Mouse (Mus musculus) heart, adult 2 months (tissue): Measurements from ENCODE around the gene Ltbr. TPM values are rescaled to one million over a fixed set of nuclear protein-coding genes. Genes with fewer than 3 reads are reported as not detected.

Source experiments
- DNase-seq, 2 experiments: peaks; one replicate each; pipeline ENCODE4 v3.0.0; 2021
- H3K27ac ChIP-seq: fragments of 200-600 bp; 2 replicates; pipeline ENCODE4 v1.8.1; 2022
- H3K27me3 ChIP-seq: fragments of 200-500 bp; 2 replicates; pipeline ENCODE4 v1.6.1; 2012; ENCODE audit warnings: mild to moderate bottlenecking, low read length, inconsistent platforms, mixed read lengths; ENCODE audit not compliant: control insufficient read depth, insufficient read depth
- H3K36me3 ChIP-seq: fragments of 200-500 bp; 2 replicates; pipeline ENCODE4 v1.6.1; 2012; ENCODE audit warnings: low read length, inconsistent platforms; ENCODE audit not compliant: control insufficient read depth, insufficient read depth
- H3K4me1 ChIP-seq: fragments of 200-500 bp; 2 replicates; pipeline ENCODE4 v1.6.1; 2011; ENCODE audit warnings: low read length; ENCODE audit not compliant: control insufficient read depth, insufficient read depth
- H3K4me3 ChIP-seq: fragments of 200-600 bp; 2 replicates; pipeline ENCODE4 v1.8.1; 2022
- H3K79me2 ChIP-seq: fragments of 200-500 bp; replicated peaks from 2 replicates; pipeline ENCODE4 v1.6.1; 2012; ENCODE audit warnings: mild to moderate bottlenecking, inconsistent platforms, low read length, moderate library complexity, mixed read lengths; ENCODE audit not compliant: control insufficient read depth, insufficient read depth
- H3K9ac ChIP-seq: fragments of 200-500 bp; 2 replicates; pipeline ENCODE4 v1.6.1; 2012; ENCODE audit warnings: low read depth, mild to moderate bottlenecking, control low read depth, inconsistent platforms, low read length, mixed read lengths
- CTCF ChIP-seq: fragments of 200-600 bp; IDR thresholded peaks from 2 replicates; pipeline ENCODE4 v1.8.1; 2022; ENCODE audit warnings: antibody characterized with exemption, mild to moderate bottlenecking, moderate library complexity
- EP300 ChIP-seq: fragments of 200-500 bp; IDR thresholded peaks from 2 replicates; pipeline ENCODE4 v1.6.1; 2011; ENCODE audit warnings: low read depth, low read length, control low read depth; ENCODE audit not compliant: insufficient read depth
- POLR2A ChIP-seq: fragments of 200-500 bp; IDR thresholded peaks from 2 replicates; pipeline ENCODE4 v1.6.1; 2011; ENCODE audit warnings: mild to moderate bottlenecking, low read depth, low read length, control low read depth; ENCODE audit not compliant: insufficient read depth
- WGBS: fragments of 180-500 bp; shearing (Covaris S2); methylation state at CpG from one replicate; pipeline ENCODE4 v1.1.7; 2018; 5-methylcytosine and 5-hydroxymethylcytosine counted together
- intact Hi-C: fragments of 180-260 bp; cut with DNase I; formaldehyde crosslinking; loops from one replicate; pipeline ENCODE4 v1.15.1; 2025
- polyA plus RNA-seq: library from polyadenylated mRNA; depleted of rRNA; stranded (reverse); fragments of >200 nt; gene quantifications from 2 replicates; pipeline ENCODE4 v1.2.3, GENCODE M21; 2012
- total RNA-seq, 2 experiments: library from RNA; stranded (reverse); gene quantifications; 2 replicates each; pipeline ENCODE4 v1.2.3; 2021

Gene Ltbr
- total and polyA plus RNA-seq, 3 experiments: 28.2 to 36.5 (median 28.8) TPM

- no peaks in the 10 kb centered on the region for H3K36me3 ChIP-seq
- no peaks in the 10 kb centered on the region for H3K27me3 ChIP-seq
- TF ChIP-seq CTCF (no peak), POLR2A (no peak), EP300 (no peak)
- no peak for DNase-seq
- no peak overlapping the region for H3K27ac ChIP-seq
- 64% methylated on average over 5 of the region's 5 CpGs for WGBS
- H3K9ac ChIP-seq: no peak overlapping the region
- no peak overlapping the region for H3K4me3 ChIP-seq
- H3K79me2 ChIP-seq: no peaks in the 10 kb centered on the region
- H3K4me1 ChIP-seq: no peaks in the 10 kb centered on the region
- intact Hi-C loops: no loop called here
Measured at GRCm38 (mm10) chr6:125297149-125297820, 16.4 kb downstream of the Ltbr start.

DNA sequence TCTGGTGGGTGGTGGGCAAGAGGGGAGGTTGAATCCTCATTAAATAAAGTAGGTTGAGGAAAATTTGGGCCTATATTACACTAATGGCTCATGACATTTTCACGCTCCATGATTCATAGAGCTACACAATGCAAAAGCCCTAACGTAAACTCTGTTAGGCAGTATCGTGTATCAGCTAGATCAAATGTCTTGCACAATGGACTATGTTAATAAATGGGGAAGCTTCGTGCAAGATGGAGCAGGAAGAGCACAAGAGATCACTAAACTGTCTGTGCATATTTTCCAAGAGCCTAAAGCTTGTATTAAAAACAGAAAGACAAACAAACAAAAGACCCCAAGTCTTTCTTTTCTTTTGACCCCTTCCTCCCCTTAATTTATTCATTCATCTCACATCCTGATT, 19.6 kb downstream of the Ltbr start:
- Histone ChIP-seq H3K27ac (no peak overlapping the region), H3K36me3 (no peaks in the 10 kb centered on the region), H3K79me2 (no peaks in the 10 kb centered on the region), H3K9ac (no peak overlapping the region), H3K4me3 (no peak overlapping the region), H3K4me1 (no peaks in the 10 kb centered on the region), H3K27me3 (no peaks in the 10 kb centered on the region)
- TF ChIP-seq CTCF (no peak), POLR2A (no peak), EP300 (no peak)
- no peak for DNase-seq
- 91% methylated on average over 4 of the region's 4 CpGs for WGBS
- intact Hi-C loops: no loop called here

DNA sequence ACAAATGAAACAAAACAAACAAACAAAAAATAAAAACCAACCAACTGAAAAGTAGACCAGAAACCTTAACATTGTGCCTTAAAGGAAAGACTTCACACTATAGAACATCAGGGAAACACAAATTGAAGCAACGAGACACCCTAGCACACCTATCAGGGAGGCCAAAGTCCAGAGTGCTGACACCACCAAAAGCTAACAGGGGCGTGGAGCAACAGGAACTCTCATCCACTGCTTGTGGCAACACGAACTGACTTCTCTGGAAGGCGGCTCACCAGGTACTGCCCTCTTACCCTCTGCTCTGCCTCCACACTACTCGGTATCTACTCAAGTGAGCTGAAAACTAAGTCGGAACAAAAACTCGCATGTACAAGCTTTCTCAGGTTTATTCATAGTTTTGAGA, 21.4 kb downstream of the Ltbr start:
- Histone ChIP-seq H3K36me3 (no peaks in the 10 kb centered on the region), H3K4me3 (no peak overlapping the region), H3K4me1 (no peaks in the 10 kb centered on the region), H3K27me3 (no peaks in the 10 kb centered on the region), H3K27ac (no peak overlapping the region), H3K9ac (no peak overlapping the region), H3K79me2 (no peaks in the 10 kb centered on the region)
- no peak for DNase-seq
- TF ChIP-seq CTCF (no peak), POLR2A (no peak), EP300 (no peak)
- intact Hi-C loops: no loop called here
- WGBS: 90% methylated on average over 7 of the region's 7 CpGs

- Histone ChIP-seq H3K79me2 (no peaks in the 10 kb centered on the region), H3K27me3 (no peaks in the 10 kb centered on the region), H3K9ac (no peak overlapping the region), H3K27ac (no peak overlapping the region), H3K36me3 (no peaks in the 10 kb centered on the region), H3K4me1 (no peaks in the 10 kb centered on the region), H3K4me3 (no peak overlapping the region)
- intact Hi-C loops: no loop called here
- DNase-seq: no peak
- 46% methylated on average over 4 of the region's 4 CpGs for WGBS
- TF ChIP-seq CTCF: no peak
- TF ChIP-seq EP300: no peak
- no peak for TF ChIP-seq POLR2A
Measured at GRCm38 (mm10) chr6:125291329-125291728, 22.4 kb downstream of the Ltbr start.

DNA sequence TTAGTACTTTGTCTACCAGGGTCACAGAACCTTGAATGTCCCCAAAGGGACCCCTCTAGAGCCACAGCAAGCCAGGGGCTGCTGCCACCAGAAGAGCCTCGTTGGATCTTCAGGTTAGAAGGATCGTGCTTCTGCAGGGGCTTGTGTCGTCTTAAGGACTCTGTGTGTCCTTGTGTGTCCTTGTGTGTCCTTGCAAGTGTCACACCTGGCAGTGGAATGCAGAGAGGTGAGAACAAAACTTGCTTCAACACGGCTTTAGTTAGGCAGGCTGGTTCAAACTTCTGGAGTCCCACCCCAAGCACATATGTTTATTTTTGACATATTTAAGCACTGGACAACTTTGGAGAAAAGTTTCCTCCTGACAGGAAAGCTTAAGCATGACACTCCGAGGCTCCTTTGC, 25.0 kb downstream of the Ltbr start:
- TF ChIP-seq EP300 (no peak), CTCF (no peak), POLR2A (no peak)
- intact Hi-C loops: no loop called here
- Histone ChIP-seq H3K79me2 (no peaks in the 10 kb centered on the region), H3K9ac (no peak overlapping the region), H3K4me3 (no peak overlapping the region), H3K27me3 (no peaks in the 10 kb centered on the region), H3K27ac (no peak overlapping the region), H3K4me1 (no peaks in the 10 kb centered on the region), H3K36me3 (no peaks in the 10 kb centered on the region)
- WGBS: 75% methylated on average over 5 of the region's 5 CpGs
- no peak for DNase-seq

GRCm38 (mm10) chr6:125286944-125287343, 26.7 kb downstream of the Ltbr start:
- intact Hi-C loops: no loop called here
- TF ChIP-seq EP300 (no peak), POLR2A (no peak), CTCF (no peak)
- H3K36me3 ChIP-seq: no peaks in the 10 kb centered on the region
- no peak for DNase-seq
- H3K27me3 ChIP-seq: no peaks in the 10 kb centered on the region
- H3K79me2 ChIP-seq: no peaks in the 10 kb centered on the region
- H3K9ac ChIP-seq: no peak overlapping the region
- no peaks in the 10 kb centered on the region for H3K4me1 ChIP-seq
- H3K27ac ChIP-seq: no peak overlapping the region
- no peak overlapping the region for H3K4me3 ChIP-seq
- WGBS: 82% methylated on average over 4 of the region's 4 CpGs
